Mouse (Mus musculus): Measurements from ENCODE around the gene Npepl1.

- TF ChIP-seq ZC3H11A (IDR thresholded peaks at IDR 0.05; ENCODE audit: borderline replicate concordance, low read depth, low read length) (no peak), CHD2 (IDR thresholded peaks at IDR 0.05; ENCODE audit: low read depth, low read length) (no peak), MAFK (IDR thresholded peaks at IDR 0.05; ENCODE audit: insufficient read depth, low read depth, low read length) (no peak), ZNF384 (IDR thresholded peaks at IDR 0.05; ENCODE audit: low read depth, low read length) (no peak)
Observed at GRCm38 (mm10) chr2:174119259-174119658, 9.1 kb downstream of the Npepl1 start.
